Mouse (Mus musculus) forebrain, embryonic 10.5 days (tissue): Measurements from ENCODE around the gene Polr3h. TPM values are rescaled to one million over a fixed set of nuclear protein-coding genes. Genes with fewer than 3 reads are reported as not detected.

Source experiments
- DNase-seq: peaks from one replicate; pipeline ENCODE4 v3.0.0-alpha.2; 2017; ENCODE audit warnings: low spot score; ENCODE audit errors: extremely low spot score
- H3K27ac ChIP-seq: fragments of 300-500 bp; sonication (generic); 2 replicates; pipeline ENCODE4 v1.5.1; 2016; ENCODE audit warnings: mild to moderate bottlenecking
- H3K27me3 ChIP-seq: fragments of 300-500 bp; sonication (generic); 2 replicates; pipeline ENCODE4 v1.6.1; 2016; ENCODE audit warnings: mild to moderate bottlenecking; ENCODE audit not compliant: poor library complexity, severe bottlenecking
- H3K36me3 ChIP-seq: fragments of 300-500 bp; sonication (generic); replicated peaks from 2 replicates; pipeline ENCODE4 v1.6.1; 2016; ENCODE audit warnings: mild to moderate bottlenecking, moderate library complexity
- H3K4me1 ChIP-seq: fragments of 300-500 bp; sonication (generic); 2 replicates; pipeline ENCODE4 v1.6.1; 2016
- H3K4me3 ChIP-seq: fragments of 300-500 bp; sonication (generic); 2 replicates; pipeline ENCODE4 v1.5.1; 2016; ENCODE audit warnings: mild to moderate bottlenecking, moderate library complexity
- H3K9me3 ChIP-seq: fragments of 300-500 bp; sonication (generic); 2 replicates; pipeline ENCODE4 v1.6.1; 2016; ENCODE audit warnings: mild to moderate bottlenecking, moderate library complexity
- WGBS: fragments of 180-500 bp; shearing (Covaris S2); methylation state at CpG from one replicate; pipeline ENCODE4 v1.1.7; 2016; 5-methylcytosine and 5-hydroxymethylcytosine counted together
- polyA plus RNA-seq: library from polyadenylated mRNA; unstranded; fragments of >200 nt; fragmentation: Nextera tagmentation; extraction: Ambion mirVana; gene quantifications from 2 replicates; pipeline ENCODE4 v1.2.1, GENCODE M21; 2016

The Polr3h gene
- polyA plus RNA-seq, 1 experiment from 2014 or later, result 90.8 TPM

GRCm38 (mm10) chr15:81958906-81959305 lies 32.9 kb upstream of the Polr3h start:
- WGBS, result 93% methylated on average over 3 of the region's 3 CpGs

DNA sequence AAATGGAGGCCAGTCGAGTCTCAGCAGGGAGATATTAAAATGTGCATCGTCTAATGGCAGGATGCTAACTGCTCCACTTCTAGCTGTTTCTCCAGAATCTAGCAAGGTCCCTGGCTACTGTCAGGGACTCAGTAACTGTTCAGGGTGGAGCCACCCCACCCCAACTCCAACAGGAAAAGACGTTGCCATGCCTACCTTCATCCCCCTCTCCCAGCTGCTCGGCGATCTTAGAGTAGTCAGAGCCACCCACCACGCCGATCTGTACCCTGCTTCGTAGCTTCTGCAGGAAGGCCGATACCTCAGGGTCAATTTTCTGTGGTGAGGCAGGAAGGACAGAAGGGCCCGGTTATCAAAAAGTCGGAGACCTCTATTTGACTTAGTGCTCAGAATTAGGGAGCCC lies 31.6 kb upstream of the Polr3h start:
- 90% methylated on average over 11 of the region's 11 CpGs for WGBS
- peaks cover 25% of the 10 kb centered on the region for H3K4me1 ChIP-seq

More at GRCm38 (mm10) chr15:81958906-81959305, 32.9 kb upstream of the Polr3h start:
- DNase-seq, result no peak
- Histone ChIP-seq H3K36me3 (peaks cover 31% of the 10 kb centered on the region), H3K4me3 (no peak overlapping the region), H3K27ac (no peak overlapping the region), H3K9me3 (no peaks in the 10 kb centered on the region), H3K27me3 (no peaks in the 10 kb centered on the region), H3K4me1 (peaks cover 25% of the 10 kb centered on the region)

GRCm38 (mm10) chr15:81956457-81956856 lies 30.4 kb upstream of the Polr3h start:
- 52% methylated on average over 8 of the region's 8 CpGs for WGBS
- Histone ChIP-seq H3K4me3 (no peak overlapping the region), H3K27ac (no peak overlapping the region), H3K9me3 (no peaks in the 10 kb centered on the region), H3K36me3 (peaks cover 44% of the 10 kb centered on the region), H3K27me3 (no peaks in the 10 kb centered on the region), H3K4me1 (peaks cover 24% of the 10 kb centered on the region)
- DNase-seq, result peak; percentile 57

More for the DNA sequence above, 31.6 kb upstream of the Polr3h start:
- no peak overlapping the region for H3K27ac ChIP-seq
- no peak overlapping the region for H3K4me3 ChIP-seq
- DNase-seq, result no peak
- no peaks in the 10 kb centered on the region for H3K27me3 ChIP-seq
- no peaks in the 10 kb centered on the region for H3K9me3 ChIP-seq
- H3K36me3 ChIP-seq, result peaks cover 36% of the 10 kb centered on the region

- Histone ChIP-seq H3K36me3 (peaks cover 48% of the 10 kb centered on the region), H3K9me3 (no peaks in the 10 kb centered on the region), H3K4me3 (no peak overlapping the region), H3K27me3 (no peaks in the 10 kb centered on the region), H3K4me1 (peaks cover 13% of the 10 kb centered on the region), H3K27ac (no peak overlapping the region)
- 93% methylated on average over 15 of the region's 15 CpGs for WGBS
- no peak for DNase-seq
These were observed 29.4 kb upstream of the Polr3h start for GRCm38 (mm10) chr15:81955414-81955813.

DNA sequence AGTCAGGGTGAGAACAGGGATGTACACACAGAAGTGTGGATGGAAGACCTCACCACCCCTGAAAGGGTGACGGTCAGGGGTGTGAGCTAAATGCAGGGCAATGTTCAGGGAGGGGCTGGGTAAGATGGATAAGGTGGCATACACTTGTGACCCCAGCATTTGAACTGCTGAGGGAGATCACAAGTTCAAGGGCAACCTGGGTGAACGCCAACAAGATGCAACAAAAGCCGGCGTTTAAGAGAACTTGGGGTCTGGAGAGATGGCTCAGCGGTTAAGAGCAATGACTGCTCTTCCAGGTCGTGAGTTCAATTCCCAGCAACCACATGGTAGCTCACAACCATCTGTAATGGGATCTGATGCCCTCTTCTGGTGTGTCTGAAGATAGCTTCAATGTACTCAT lies 28.7 kb upstream of the Polr3h start:
- 95% methylated on average over 6 of the region's 6 CpGs for WGBS
- Histone ChIP-seq H3K27me3 (no peaks in the 10 kb centered on the region), H3K4me3 (no peak overlapping the region), H3K9me3 (no peaks in the 10 kb centered on the region), H3K4me1 (peaks cover 7% of the 10 kb centered on the region), H3K27ac (no peak overlapping the region), H3K36me3 (peaks cover 48% of the 10 kb centered on the region)
- DNase-seq, result no peak

GRCm38 (mm10) chr15:81954151-81954583 lies 28.1 kb upstream of the Polr3h start:
- H3K4me3 ChIP-seq, result no peak overlapping the region
- WGBS, result 96% methylated on average over 9 of the region's 9 CpGs
- H3K27ac ChIP-seq, result no peak overlapping the region

GRCm38 (mm10) chr15:81952310-81952709 lies 26.3 kb upstream of the Polr3h start:
- peaks cover 48% of the 10 kb centered on the region for H3K36me3 ChIP-seq
- no peak for DNase-seq
- no peaks in the 10 kb centered on the region for H3K27me3 ChIP-seq
- 0 out of 2 replicates have a peak, but pooled peaks cover 6% of the 10 kb centered on the region for H3K4me1 ChIP-seq
- H3K9me3 ChIP-seq, result no peaks in the 10 kb centered on the region
- no peak overlapping the region for H3K4me3 ChIP-seq
- 86% methylated on average over 4 of the region's 4 CpGs for WGBS
- no peak overlapping the region for H3K27ac ChIP-seq

More at GRCm38 (mm10) chr15:81954151-81954583, 28.1 kb upstream of the Polr3h start:
- 0 out of 2 replicates have a peak, but pooled peaks cover 3% of the 10 kb centered on the region for H3K4me1 ChIP-seq
- H3K36me3 ChIP-seq, result peaks cover 48% of the 10 kb centered on the region
- no peaks in the 10 kb centered on the region for H3K9me3 ChIP-seq
- H3K27me3 ChIP-seq, result no peaks in the 10 kb centered on the region
- DNase-seq, result no peak

GRCm38 (mm10) chr15:81951159-81951558 lies 25.1 kb upstream of the Polr3h start:
- Histone ChIP-seq H3K36me3 (peaks cover 42% of the 10 kb centered on the region), H3K27ac (no peak overlapping the region), H3K9me3 (no peaks in the 10 kb centered on the region; the same call in 1 of the 2 replicates), H3K27me3 (no peaks in the 10 kb centered on the region), H3K4me1 (0 out of 2 replicates have a peak, but pooled peaks cover 6% of the 10 kb centered on the region), H3K4me3 (no peak overlapping the region)
- WGBS, result 93% methylated on average over 9 of the region's 9 CpGs
- DNase-seq, result no peak

GRCm38 (mm10) chr15:81950716-81951115 lies 24.7 kb upstream of the Polr3h start:
- 0 out of 2 replicates have a peak, but pooled peaks cover 6% of the 10 kb centered on the region for H3K4me1 ChIP-seq
- no peaks in the 10 kb centered on the region for H3K27me3 ChIP-seq
- H3K4me3 ChIP-seq, result no peak overlapping the region
- no peak for DNase-seq
- H3K36me3 ChIP-seq, result peaks cover 38% of the 10 kb centered on the region
- WGBS, result 89% methylated on average over 5 of the region's 5 CpGs
- no peaks in the 10 kb centered on the region; the same call in 1 of the 2 replicates for H3K9me3 ChIP-seq
- H3K27ac ChIP-seq, result no peak overlapping the region

DNA sequence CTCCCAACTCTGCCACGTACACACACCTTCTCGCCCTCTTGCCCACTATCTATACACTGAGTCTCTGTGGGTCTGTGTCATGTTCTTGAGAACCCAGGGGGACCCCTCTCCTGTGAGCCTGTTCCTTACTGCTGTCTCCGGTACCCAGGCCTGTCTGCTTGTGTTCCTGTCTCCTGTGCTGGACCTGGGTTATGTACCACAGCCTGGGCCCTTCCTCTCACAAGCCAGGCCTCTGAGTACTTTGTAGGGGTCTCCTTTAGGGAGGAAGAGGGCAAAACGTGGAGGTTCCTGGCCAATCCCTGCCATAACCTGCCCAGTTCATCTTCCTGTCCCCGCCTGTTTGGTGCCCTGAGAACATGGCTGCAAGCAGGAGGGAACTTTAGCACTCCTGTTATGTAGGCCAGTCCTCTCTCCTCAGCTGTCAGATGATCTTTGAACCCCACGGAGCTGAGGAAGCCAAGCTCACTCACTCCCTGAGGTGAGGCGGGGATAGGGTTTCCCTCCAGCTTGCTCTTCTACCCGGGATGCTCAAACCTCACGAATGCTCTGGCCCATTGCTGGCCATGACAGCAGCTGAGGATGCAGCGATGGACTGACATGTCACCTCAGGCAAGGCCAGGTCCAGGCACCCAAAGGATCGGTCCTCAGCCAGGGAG lies 23.6 kb upstream of the Polr3h start:
- DNase-seq, result no peak
- H3K27ac ChIP-seq, result no peak overlapping the region
- H3K27me3 ChIP-seq, result no peaks in the 10 kb centered on the region
- H3K9me3 ChIP-seq, result no peaks in the 10 kb centered on the region; the same call in 1 of the 2 replicates
- H3K4me1 ChIP-seq, result 0 out of 2 replicates have a peak, but pooled peaks cover 6% of the 10 kb centered on the region
- WGBS, result 76% methylated on average over 11 of the region's 11 CpGs
- H3K36me3 ChIP-seq, result peaks cover 27% of the 10 kb centered on the region
- no peak overlapping the region for H3K4me3 ChIP-seq

DNA sequence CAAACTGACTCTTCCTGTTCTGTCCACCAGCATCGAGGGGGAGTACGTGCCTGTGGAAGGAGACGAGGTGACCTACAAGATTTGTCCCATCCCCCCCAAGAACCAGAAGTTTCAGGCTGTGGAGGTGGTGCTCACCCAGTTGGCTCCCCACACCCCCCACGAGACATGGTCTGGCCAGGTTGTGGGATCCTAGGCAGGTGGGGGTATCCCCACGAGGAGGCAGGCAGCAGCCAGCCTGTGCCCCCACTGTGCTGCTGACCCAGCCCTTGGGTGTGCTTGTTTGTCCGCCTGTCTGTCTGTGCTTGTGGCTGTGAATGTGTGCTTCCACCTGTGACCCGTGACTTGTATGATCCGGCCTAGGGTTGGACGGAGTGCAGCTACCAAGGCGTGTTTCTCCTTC lies 23.0 kb upstream of the Polr3h start:
- Histone ChIP-seq H3K4me3 (no peak overlapping the region), H3K4me1 (0 out of 2 replicates have a peak, but pooled peaks cover 6% of the 10 kb centered on the region), H3K27ac (no peak overlapping the region), H3K36me3 (peaks cover 22% of the 10 kb centered on the region), H3K27me3 (no peaks in the 10 kb centered on the region), H3K9me3 (no peaks in the 10 kb centered on the region; the same call in 1 of the 2 replicates)
- no peak for DNase-seq
- WGBS, result 85% methylated on average over 10 of the region's 10 CpGs

GRCm38 (mm10) chr15:81943176-81943749 lies 17.2 kb upstream of the Polr3h start:
- Histone ChIP-seq H3K9me3 (no peaks in the 10 kb centered on the region; the same call in 1 of the 2 replicates), H3K27me3 (0 out of 2 replicates have a peak, but pooled peaks cover under 1% of the 10 kb centered on the region), H3K36me3 (peaks cover 2% of the 10 kb centered on the region; the same call in 1 of the 2 replicates), H3K4me3 (peak overlapping the region; percentile 31), H3K4me1 (peaks cover 25% of the 10 kb centered on the region), H3K27ac (peak overlapping the region; percentile 83)
- 3% methylated on average over 9 of the region's 9 CpGs for WGBS
- DNase-seq, result peak; percentile 78

DNA sequence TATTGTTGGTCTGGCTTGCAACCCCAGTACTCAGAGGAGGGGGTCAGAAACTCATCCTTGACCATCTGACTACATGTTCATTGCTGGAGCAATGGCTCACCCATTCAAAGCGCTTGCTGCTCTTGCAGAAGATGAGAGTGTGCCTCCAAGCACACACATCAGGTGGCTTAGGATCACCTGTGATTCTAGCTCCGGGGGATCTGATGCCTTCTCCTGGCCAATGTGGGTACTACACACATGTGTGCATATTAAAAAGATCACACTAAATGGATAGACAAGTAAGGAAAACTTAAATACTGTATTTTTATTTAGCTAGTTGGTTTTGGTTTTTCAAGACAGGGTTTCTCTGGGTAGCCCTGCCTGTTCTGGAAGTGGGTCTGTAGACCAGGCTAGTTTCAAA lies 15.0 kb upstream of the Polr3h start:
- Histone ChIP-seq H3K27me3 (peaks cover 22% of the 10 kb centered on the region), H3K27ac (no peak overlapping the region), H3K4me3 (no peak overlapping the region), H3K4me1 (peaks cover 47% of the 10 kb centered on the region), H3K36me3 (no peaks in the 10 kb centered on the region), H3K9me3 (no peaks in the 10 kb centered on the region)
- 94% methylated on average over 2 of the region's 2 CpGs for WGBS
- no peak for DNase-seq
